Mouse (Mus musculus) intestine, postnatal 0 days (tissue): ENCODE measurements around the gene Ssmem1. TPM values are rescaled to one million over a fixed set of nuclear protein-coding genes. Genes with fewer than 3 reads are reported as not detected.

ENCODE experiments used
- ATAC-seq: fragments of 200-750 bp; cut with Nextera tagmentation; 2 replicates; pipeline ENCODE4 v1.8.0; 2017; ENCODE audit warnings: mild to moderate bottlenecking, moderate TSS enrichment, moderate library complexity
- H3K27ac ChIP-seq: fragments of 300-500 bp; sonication (generic); 2 replicates; pipeline ENCODE4 v1.5.1; 2014; ENCODE audit warnings: mild to moderate bottlenecking, low read depth, low read length, moderate library complexity
- H3K27me3 ChIP-seq: fragments of 300-500 bp; sonication (generic); replicated peaks from 2 replicates; pipeline ENCODE4 v1.6.1; 2014; ENCODE audit warnings: low read length, mixed read lengths; ENCODE audit not compliant: control insufficient read depth, insufficient read depth
- H3K36me3 ChIP-seq: fragments of 300-500 bp; sonication (generic); 2 replicates; pipeline ENCODE4 v1.6.1; 2014; ENCODE audit warnings: mild to moderate bottlenecking, moderate library complexity; ENCODE audit not compliant: control insufficient read depth, insufficient read depth
- H3K4me1 ChIP-seq: fragments of 300-500 bp; sonication (generic); replicated peaks from 2 replicates; pipeline ENCODE4 v1.6.1; 2014; ENCODE audit warnings: antibody characterized with exemption, low read length, mixed read lengths; ENCODE audit not compliant: control insufficient read depth, insufficient read depth
- H3K4me2 ChIP-seq: fragments of 300-500 bp; sonication (generic); replicated peaks from 2 replicates; pipeline ENCODE4 v1.6.1; 2014; ENCODE audit warnings: low read depth, mild to moderate bottlenecking, moderate library complexity
- H3K4me3 ChIP-seq: fragments of 300-500 bp; sonication (generic); 2 replicates; pipeline ENCODE4 v1.5.1; 2014; ENCODE audit warnings: low read depth, low read length
- H3K9ac ChIP-seq: fragments of 300-500 bp; sonication (generic); 2 replicates; pipeline ENCODE4 v1.6.1; 2014; ENCODE audit warnings: mild to moderate bottlenecking, low read depth, low read length
- H3K9me3 ChIP-seq: fragments of 300-500 bp; sonication (generic); 2 replicates; pipeline ENCODE4 v1.6.1; 2016; ENCODE audit warnings: mixed run types; ENCODE audit not compliant: control insufficient read depth
- CTCF ChIP-seq: sonication (generic); IDR thresholded peaks from 2 replicates; pipeline ENCODE4 v1.5.1; 2016; ENCODE audit warnings: low read depth, mild to moderate bottlenecking, control low read depth, antibody characterized with exemption, moderate library complexity
- WGBS: fragments of 180-500 bp; shearing (Covaris S2); extraction: QIAGEN DNeasy Blood & Tissue Kit; methylation state at CpG from one replicate; pipeline ENCODE4 v1.1.7; 2014; 5-methylcytosine and 5-hydroxymethylcytosine counted together
- polyA plus RNA-seq: library from polyadenylated mRNA; unstranded; fragments of >200 nt; fragmentation: Nextera tagmentation; extraction: Ambion mirVana; gene quantifications from 2 replicates; pipeline ENCODE4 v1.2.1, GENCODE M21; 2015

Ssmem1 gene
- polyA plus RNA-seq = not detected in 2 replicates

- Histone ChIP-seq H3K9ac (peak within 1 kb of the TSS; percentile 56), H3K4me2 (peak within 1 kb of the TSS; percentile 62), H3K9me3 (no peaks in the 10 kb centered on the region), H3K27ac (peak within 1 kb of the TSS; percentile 74), H3K4me3 (peak within 1 kb of the TSS; percentile 52), H3K27me3 (no peaks in the 10 kb centered on the region), H3K4me1 (peaks cover 6% of the 10 kb centered on the region; the same call in 1 of the 2 replicates), H3K36me3 (peaks cover 9% of the 10 kb centered on the region)
- ATAC-seq = peak; percentile 99
- WGBS = under 1% methylated on average over 37 of the region's 37 CpGs
- no peak for TF ChIP-seq CTCF
These were observed at the start of gene Ssmem1, which contains the start of gene Tmem209 for GRCm38 (mm10) chr6:30509265-30510239. Gene Ssmem1 (plus strand): TSS chr6:30509849. Gene Tmem209 (minus strand): TSS chr6:30509783.

DNA sequence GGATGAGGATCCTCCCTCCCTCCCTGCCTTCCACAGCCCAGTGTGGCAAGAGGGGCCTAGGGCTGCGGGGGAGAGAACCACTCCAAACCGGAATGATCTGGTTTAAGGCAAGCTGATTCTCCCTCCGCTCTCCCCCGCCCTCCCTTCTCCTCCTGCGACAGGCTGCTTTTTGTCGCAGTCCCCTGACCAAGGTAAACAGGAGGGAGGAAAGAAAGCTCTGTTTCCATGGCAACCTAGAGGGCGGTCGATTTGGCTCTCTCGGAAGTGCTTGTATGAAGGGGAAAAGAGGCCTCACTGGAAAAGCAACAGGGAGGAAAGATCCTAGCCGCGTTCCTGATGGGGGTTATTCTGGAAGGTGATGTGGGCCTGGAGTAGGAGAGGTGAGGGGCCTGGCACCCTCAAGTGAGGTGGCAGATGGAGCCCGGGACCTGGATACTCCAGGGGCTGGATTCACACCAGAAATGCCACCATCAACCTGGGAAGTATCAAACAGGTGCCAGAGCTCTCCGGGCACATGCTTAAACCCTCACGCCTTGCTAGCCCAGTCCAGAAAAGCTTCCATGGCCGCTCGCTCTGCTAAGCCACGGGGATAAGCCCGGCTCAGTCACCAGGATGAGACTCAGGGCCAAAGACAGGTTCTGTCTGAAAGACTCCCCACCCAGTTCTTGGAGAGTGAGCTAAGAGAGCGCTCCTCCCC lies 48.8 kb upstream of the Ssmem1 start:
- Histone ChIP-seq H3K4me1 (peaks cover 6% of the 10 kb centered on the region; the same call in 1 of the 2 replicates), H3K27ac (no peak overlapping the region), H3K4me3 (no peak overlapping the region), H3K27me3 (0 out of 2 replicates have a peak, but pooled peaks cover 6% of the 10 kb centered on the region), H3K36me3 (no peaks in the 10 kb centered on the region), H3K9me3 (no peaks in the 10 kb centered on the region), H3K9ac (no peak overlapping the region), H3K4me2 (peak overlapping the region; percentile 37; the same call in 1 of the 2 replicates)
- WGBS = 22% methylated on average over 19 of the region's 19 CpGs
- ATAC-seq = peak; percentile 48
- no peak for TF ChIP-seq CTCF

DNA sequence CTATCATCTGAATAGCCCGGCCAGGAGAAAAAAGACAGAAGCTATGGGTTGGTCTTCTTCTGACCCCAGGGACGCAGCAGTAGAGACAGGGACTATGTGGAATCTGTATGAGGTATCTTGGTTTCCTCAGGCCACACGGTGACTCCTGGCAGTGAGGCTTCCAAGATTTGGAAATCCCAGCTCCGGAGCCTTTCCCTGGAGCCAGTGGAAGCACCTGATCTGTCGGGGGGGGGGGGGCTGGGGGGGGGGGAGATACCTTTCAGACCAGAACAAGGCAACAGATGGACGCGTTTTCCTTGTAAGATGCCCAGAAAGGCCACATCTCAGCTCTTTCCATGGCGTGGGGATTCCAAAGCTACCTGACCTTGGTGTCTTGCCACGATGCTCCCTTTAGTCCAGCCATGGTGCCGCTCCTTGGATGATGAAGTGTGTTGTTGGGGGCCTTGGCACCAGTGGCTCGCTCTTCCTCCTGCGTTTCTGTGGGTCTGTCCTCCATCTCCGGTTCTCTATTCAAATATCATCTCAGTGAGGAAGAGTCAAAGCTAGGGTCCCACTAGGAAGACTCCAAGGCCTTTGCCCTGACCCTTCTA lies 47.8 kb upstream of the Ssmem1 start:
- no peak for TF ChIP-seq CTCF
- Histone ChIP-seq H3K4me2 (no peak overlapping the region), H3K9ac (no peak overlapping the region), H3K4me1 (peaks cover 6% of the 10 kb centered on the region; the same call in 1 of the 2 replicates), H3K4me3 (no peak overlapping the region), H3K9me3 (no peaks in the 10 kb centered on the region), H3K36me3 (no peaks in the 10 kb centered on the region), H3K27me3 (0 out of 2 replicates have a peak, but pooled peaks cover 6% of the 10 kb centered on the region), H3K27ac (no peak overlapping the region)
- no peak for ATAC-seq
- WGBS = 85% methylated on average over 11 of the region's 13 CpGs

- no peak overlapping the region for H3K27ac ChIP-seq
These were observed 46.8 kb upstream of the Ssmem1 start for GRCm38 (mm10) chr6:30462822-30463221.

DNA sequence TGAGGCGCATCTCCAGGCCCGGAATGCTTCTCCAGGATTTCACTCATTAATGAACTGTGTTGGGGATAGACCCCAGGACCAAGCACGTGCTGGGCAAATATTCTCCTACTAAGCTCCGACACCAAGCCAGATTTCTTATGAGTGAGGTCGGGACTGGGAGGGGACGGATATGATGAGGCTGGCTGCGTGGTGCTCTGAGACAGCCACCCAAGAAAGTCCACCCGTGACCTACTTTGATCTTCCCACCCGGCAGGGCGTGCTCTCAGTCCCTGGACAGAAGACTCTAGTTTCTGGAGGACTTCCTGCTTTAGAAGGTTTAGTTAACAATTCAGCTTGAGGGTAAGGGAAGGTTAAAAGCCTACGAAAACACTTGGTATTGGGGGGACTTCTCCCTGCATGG lies 44.1 kb upstream of the Ssmem1 start:
- peaks cover 6% of the 10 kb centered on the region; the same call in 1 of the 2 replicates for H3K4me1 ChIP-seq
- no peak for ATAC-seq
- no peaks in the 10 kb centered on the region for H3K9me3 ChIP-seq
- TF ChIP-seq CTCF = no peak
- H3K4me2 ChIP-seq = no peak overlapping the region
- no peak overlapping the region for H3K9ac ChIP-seq
- 80% methylated on average over 11 of the region's 11 CpGs for WGBS
- no peaks in the 10 kb centered on the region for H3K36me3 ChIP-seq
- no peak overlapping the region for H3K4me3 ChIP-seq
- H3K27me3 ChIP-seq = 0 out of 2 replicates have a peak, but pooled peaks cover 3% of the 10 kb centered on the region
- no peak overlapping the region for H3K27ac ChIP-seq

More at GRCm38 (mm10) chr6:30462822-30463221, 46.8 kb upstream of the Ssmem1 start:
- Histone ChIP-seq H3K27me3 (0 out of 2 replicates have a peak, but pooled peaks cover 6% of the 10 kb centered on the region), H3K4me2 (peak overlapping the region; percentile 24; the same call in 1 of the 2 replicates), H3K36me3 (no peaks in the 10 kb centered on the region), H3K9me3 (no peaks in the 10 kb centered on the region), H3K9ac (no peak overlapping the region), H3K4me3 (no peak overlapping the region), H3K4me1 (peaks cover 6% of the 10 kb centered on the region; the same call in 1 of the 2 replicates)
- 17% methylated on average over 7 of the region's 7 CpGs for WGBS
- ATAC-seq = no peak
- no peak for TF ChIP-seq CTCF
